14 mouse cellular contexts compared by ENCODE assay signal in genomic region chr5:107011316-107012029, GRCm38 (mm10). TPM values are rescaled to one million over a fixed set of nuclear protein-coding genes. Genes with fewer than 3 reads are reported as not detected.
DNase-seq lines count a peak whose midpoint lies in the region; ATAC-seq and TF ChIP-seq lines count a peak whose summit lies in the region.
"Had no signal": no experiment of that assay in that cellular context is flagged by ENCODE, and none has a peak within 500 bp of the region (broad histone marks: within the 10 kb centered on the region; RNA-seq: fewer than 3 reads in every experiment).

No protein-coding gene starts in this region.

- no peak overlapping the region for H3K4me3 ChIP-seq in forebrain, embryonic 10.5 days
- H3K4me3 ChIP-seq in forebrain, embryonic 12.5 days (replicated peaks): no peak overlapping the region
- no peak overlapping the region for H3K4me3 ChIP-seq in intestine, embryonic 14.5 days (ENCODE audit: low read depth, low read length)
- H3K4me3 ChIP-seq in intestine, embryonic 16.5 days (ENCODE audit: low read length): no peak overlapping the region
- no peak overlapping the region for H3K4me3 ChIP-seq in MEL (ENCODE audit: control insufficient read depth in 1 of 2, insufficient read depth in 1 of 2, low read depth in 2 of 2, low read length in 2 of 2)
- H3K4me3 ChIP-seq in limb, embryonic 12.5 days (replicated peaks): no peak overlapping the region

- WGBS in forebrain, embryonic 10.5 days: 73% methylated on average over 7 of the region's 7 CpGs
- WGBS in forebrain, embryonic 12.5 days: 59% methylated on average over 7 of the region's 7 CpGs
- WGBS in intestine, embryonic 14.5 days: 46% methylated on average over 7 of the region's 7 CpGs
- WGBS in intestine, embryonic 16.5 days: 62% methylated on average over 7 of the region's 7 CpGs
- WGBS in limb, embryonic 12.5 days: 57% methylated on average over 7 of the region's 7 CpGs

- TF ChIP-seq EP300 in MEL (IDR thresholded peaks at IDR 0.05; ENCODE audit: low read depth in 1 of 2, low read length in 2 of 2): no peak

- H3K79me2 ChIP-seq in MEL (ENCODE audit: control insufficient read depth, insufficient read depth, low read length, poor library complexity): no peaks in the 10 kb centered on the region

- H3K36me3 ChIP-seq in forebrain, embryonic 10.5 days (replicated peaks): no peaks in the 10 kb centered on the region
- H3K36me3 ChIP-seq in forebrain, embryonic 12.5 days (replicated peaks): no peaks in the 10 kb centered on the region
- no peaks in the 10 kb centered on the region for H3K36me3 ChIP-seq in intestine, embryonic 14.5 days (ENCODE audit: control insufficient read depth, insufficient read depth, low read length)
- H3K36me3 ChIP-seq in intestine, embryonic 16.5 days (ENCODE audit: control insufficient read depth, insufficient read depth, low read length): no peaks in the 10 kb centered on the region
- H3K36me3 ChIP-seq in MEL (ENCODE audit: control insufficient read depth in 1 of 2, insufficient read depth in 2 of 2, low read length in 2 of 2): peaks cover 0 to 9% of the 10 kb centered on the region in 2 experiments; a peak in 2 of 4 replicates
- no peaks in the 10 kb centered on the region for H3K36me3 ChIP-seq in limb, embryonic 12.5 days

- H3K9me3 ChIP-seq in forebrain, embryonic 10.5 days: no peaks in the 10 kb centered on the region
- no peaks in the 10 kb centered on the region for H3K9me3 ChIP-seq in forebrain, embryonic 12.5 days
- H3K9me3 ChIP-seq in intestine, embryonic 14.5 days (ENCODE audit: control insufficient read depth, low read length): no peaks in the 10 kb centered on the region
- no peaks in the 10 kb centered on the region for H3K9me3 ChIP-seq in intestine, embryonic 16.5 days (ENCODE audit: control insufficient read depth, low read length)
- no peaks in the 10 kb centered on the region for H3K9me3 ChIP-seq in MEL (replicated peaks; ENCODE audit: insufficient read depth, low read length)
- H3K9me3 ChIP-seq in limb, embryonic 12.5 days: peaks cover 9% of the 10 kb centered on the region; the same call in 1 of the 2 replicates

- no peak overlapping the region for H3K4me2 ChIP-seq in forebrain, embryonic 12.5 days
- no peak overlapping the region for H3K4me2 ChIP-seq in intestine, embryonic 14.5 days (ENCODE audit: low read length)
- H3K4me2 ChIP-seq in intestine, embryonic 16.5 days (ENCODE audit: low read depth, low read length): no peak overlapping the region
- no peak overlapping the region for H3K4me2 ChIP-seq in limb, embryonic 12.5 days

- no peak for ATAC-seq in forebrain, embryonic 12.5 days (ENCODE audit: low FRiP score)
- ATAC-seq in intestine, embryonic 14.5 days (replicated peaks; ENCODE audit: low FRiP score, low TSS enrichment, low read depth): peak; percentile 2; the same call in 1 of the 2 replicates
- no peak for ATAC-seq in intestine, embryonic 16.5 days
- ATAC-seq in limb, embryonic 12.5 days (ENCODE audit: insufficient number of reproducible peaks, insufficient read depth, low FRiP score, low TSS enrichment, low read depth): 0 out of 2 replicates have a peak, but pooled peaks have one; percentile 33
- ATAC-seq in granulocyte monocyte progenitor cell, adult 5-6 weeks (replicated peaks; ENCODE audit: poor library complexity, severe bottlenecking): no peak

- DNase-seq in forebrain, embryonic 10.5 days (ENCODE audit: extremely low spot score, low spot score): peak; percentile 12
- DNase-seq in intestine, embryonic 14.5 days (ENCODE audit: low spot score): peak; percentile 50
- DNase-seq in MEL (ENCODE audit: low read depth, low spot score): peak; percentile 42
- no peak for DNase-seq in layer of hippocampus, postnatal 10 days (ENCODE audit: low spot score in 2 of 2)
- DNase-seq: cerebellum, adult 8-10 months; kidney, adult 11 months; kidney, postnatal 25 days; layer of hippocampus, postnatal 36 days; left cerebral cortex, postnatal 4 days; thymus, postnatal 14 days had no signal

- no peak for TF ChIP-seq POLR2A in MEL (IDR thresholded peaks at IDR 0.05; ENCODE audit: control insufficient read depth in 1 of 2, insufficient read depth in 1 of 2, low read depth in 1 of 2, low read length in 2 of 2, poor library complexity in 1 of 2)

- TF ChIP-seq CTCF in MEL (IDR thresholded peaks at IDR 0.05 in 2 of 3, conservative IDR thresholded peaks at IDR 0.05 in 1 of 3; ENCODE audit: control insufficient read depth in 1 of 3, insufficient read depth in 1 of 3, low read depth in 2 of 3, low read length in 3 of 3, poor library complexity in 1 of 3, severe bottlenecking in 1 of 3): no peak

- no peak for TF ChIP-seq RAD21 in MEL (IDR thresholded peaks at IDR 0.05; ENCODE audit: low read depth, low read length)

- H3K27ac ChIP-seq in forebrain, embryonic 10.5 days: 0 out of 2 replicates have a peak overlapping the region, but pooled peaks have one; percentile 7
- H3K27ac ChIP-seq in forebrain, embryonic 12.5 days: no peak overlapping the region
- H3K27ac ChIP-seq in intestine, embryonic 14.5 days (ENCODE audit: low read depth): peak overlapping the region; percentile 43
- no peak overlapping the region for H3K27ac ChIP-seq in intestine, embryonic 16.5 days (ENCODE audit: low read length)
- no peak overlapping the region for H3K27ac ChIP-seq in MEL (ENCODE audit: control insufficient read depth, low read depth, low read length)
- H3K27ac ChIP-seq in limb, embryonic 12.5 days: peak overlapping the region; percentile 70; the same call in 1 of the 2 replicates

- H3K9ac ChIP-seq in forebrain, embryonic 12.5 days: no peak overlapping the region
- H3K9ac ChIP-seq in intestine, embryonic 14.5 days (ENCODE audit: low read length): no peak overlapping the region
- no peak overlapping the region for H3K9ac ChIP-seq in intestine, embryonic 16.5 days (ENCODE audit: low read depth, low read length)
- H3K9ac ChIP-seq in MEL (ENCODE audit: control insufficient read depth, low read depth, low read length, poor library complexity, severe bottlenecking): no peak overlapping the region
- H3K9ac ChIP-seq in limb, embryonic 12.5 days (replicated peaks): no peak overlapping the region

- 0 out of 2 replicates have a peak, but pooled peaks cover 5% of the 10 kb centered on the region for H3K27me3 ChIP-seq in forebrain, embryonic 10.5 days (ENCODE audit: poor library complexity, severe bottlenecking)
- H3K27me3 ChIP-seq in forebrain, embryonic 12.5 days: 0 out of 2 replicates have a peak, but pooled peaks cover 4% of the 10 kb centered on the region
- H3K27me3 ChIP-seq in intestine, embryonic 14.5 days (replicated peaks; ENCODE audit: control insufficient read depth, insufficient read depth, low read length): no peaks in the 10 kb centered on the region
- H3K27me3 ChIP-seq in intestine, embryonic 16.5 days (replicated peaks; ENCODE audit: control insufficient read depth, insufficient read depth, low read length): no peaks in the 10 kb centered on the region
- H3K27me3 ChIP-seq in MEL (ENCODE audit: control insufficient read depth in 1 of 2, insufficient read depth in 2 of 2, low read length in 2 of 2): no peaks in the 10 kb centered on the region
- H3K27me3 ChIP-seq in limb, embryonic 12.5 days: no peaks in the 10 kb centered on the region

- H3K4me1 ChIP-seq in forebrain, embryonic 10.5 days: peaks cover 34% of the 10 kb centered on the region
- peaks cover 11% of the 10 kb centered on the region for H3K4me1 ChIP-seq in forebrain, embryonic 12.5 days
- peaks cover 42% of the 10 kb centered on the region for H3K4me1 ChIP-seq in intestine, embryonic 14.5 days (replicated peaks; ENCODE audit: control insufficient read depth, insufficient read depth, low read length)
- H3K4me1 ChIP-seq in intestine, embryonic 16.5 days (ENCODE audit: control insufficient read depth, insufficient read depth, low read length): peaks cover 29% of the 10 kb centered on the region
- H3K4me1 ChIP-seq in MEL (ENCODE audit: control insufficient read depth in 1 of 2, insufficient read depth in 2 of 2, low read length in 2 of 2): peaks cover 3 to 14% of the 10 kb centered on the region in 2 experiments
- peaks cover 44% of the 10 kb centered on the region for H3K4me1 ChIP-seq in limb, embryonic 12.5 days (replicated peaks)

TF ChIP-seq in MEL, 35 proteins besides CTCF, POLR2A, EP300 and RAD21:
- no peak for TF ChIP-seq POLR2AphosphoS2 (IDR thresholded peaks at IDR 0.05; ENCODE audit: low read length)
- TF ChIP-seq ZC3H11A (IDR thresholded peaks at IDR 0.05; ENCODE audit: low read depth, low read length): no peak
- TF ChIP-seq SIN3A (IDR thresholded peaks at IDR 0.05; ENCODE audit: low read length): no peak
- no peak for TF ChIP-seq KAT2A (conservative IDR thresholded peaks at IDR 0.05; ENCODE audit: low read depth, low read length)
- TF ChIP-seq ZNF384 (IDR thresholded peaks at IDR 0.05; ENCODE audit: low read depth, low read length): no peak
- no peak for TF ChIP-seq TBP (IDR thresholded peaks at IDR 0.05; ENCODE audit: low read depth, low read length)
- TF ChIP-seq POLR2AphosphoS5 (IDR thresholded peaks at IDR 0.05; ENCODE audit: borderline replicate concordance, low read depth, low read length): no peak
- TF ChIP-seq UBTF (IDR thresholded peaks at IDR 0.05; ENCODE audit: borderline replicate concordance, insufficient read depth, low read depth, low read length): no peak
- TF ChIP-seq ETS1 (IDR thresholded peaks at IDR 0.05; ENCODE audit: low read depth, low read length): no peak

RNA-seq across cellular contexts. Expression of gene Cdc7, which starts 47.4 kb away (rescaled TPM):
- polyA plus RNA-seq in forebrain, embryonic 10.5 days (2016; fragmentation: Nextera tagmentation; extraction: Ambion mirVana): 62.5 and 69.4 TPM in 2 replicates
- polyA plus RNA-seq in forebrain, embryonic 12.5 days (2016; fragmentation: Nextera tagmentation; extraction: Ambion mirVana): 51.7 and 52.1 TPM in 2 replicates
- 49.8 and 59.8 TPM in 2 replicates for polyA plus RNA-seq in intestine, embryonic 14.5 days (2014; fragmentation: Nextera tagmentation; extraction: Ambion mirVana)
- 26.4 and 30.1 TPM in 2 replicates for polyA plus RNA-seq in intestine, embryonic 16.5 days (2015; fragmentation: Nextera tagmentation; extraction: Ambion mirVana)
- total RNA-seq in MEL (2012; rRNA removed): 18.7 and 19.6 TPM in 2 replicates
- polyA plus RNA-seq in MEL (2012; ENCODE audit: insufficient read depth in 1 of 2, insufficient read length in 2 of 2, low read depth in 1 of 2, low replicate concordance in 2 of 2, missing spikeins in 1 of 2): 10 to 100 TPM in 1 of 2 experiments, not detected in 1; 21.4 TPM
- 54.7 and 62.5 TPM in 2 replicates for polyA plus RNA-seq in limb, embryonic 12.5 days (2016; fragmentation: Nextera tagmentation; extraction: Ambion mirVana)
- total RNA-seq in granulocyte monocyte progenitor cell, adult 5-6 weeks (2014; fragmentation: Nextera tagmentation): 34.6 and 38.1 TPM in 2 replicates
- total RNA-seq in granulocyte monocyte progenitor cell, adult 5-6 weeks (2017): 25.3 and 38.7 TPM in 2 replicates
- total RNA-seq in layer of hippocampus, postnatal 10 days (2021): 10 to 100 TPM; 17.1 to 17.5 TPM

Comparison
In these comparisons a context has a peak if more than half of its experiments do, and no peak if none do; other contexts are left out.
1. H3K27ac ChIP-seq: peak in forebrain, embryonic 10.5 days (single experiment), intestine, embryonic 14.5 days (single experiment) and limb, embryonic 12.5 days (single experiment); none in forebrain, embryonic 12.5 days (single experiment), intestine, embryonic 16.5 days (single experiment) and MEL (single experiment).
2. ATAC-seq: peak in intestine, embryonic 14.5 days (single experiment) and limb, embryonic 12.5 days (single experiment); none in forebrain, embryonic 12.5 days (single experiment), intestine, embryonic 16.5 days (single experiment) and granulocyte monocyte progenitor cell, adult 5-6 weeks (single experiment).
3. DNase-seq: peak in forebrain, embryonic 10.5 days (single experiment), intestine, embryonic 14.5 days (single experiment) and MEL (single experiment); none in layer of hippocampus, postnatal 10 days (0 of 2).